Mouse (Mus musculus): Measurements from ENCODE around the gene Taf1c.

- TF ChIP-seq GATA1 (IDR thresholded peaks at IDR 0.05; ENCODE audit: borderline replicate concordance, low read length): no peak
- no peak for TF ChIP-seq FLI1 (IDR thresholded peaks at IDR 0.05; ENCODE audit: low read length)
Measured at GRCm38 (mm10) chr8:119604398-119604803, 621 bp downstream of the Taf1c start.

Data from megakaryocyte, embryonic 14.5 days (primary cell).